Mouse (Mus musculus): ENCODE results near the gene Zfp503. TPM values are rescaled to one million over a fixed set of nuclear protein-coding genes. Genes with fewer than 3 reads are reported as not detected.

Gene Zfp503
- polyA plus RNA-seq, 1 experiment from 2014 or later, result 6.2 TPM

Small RNA genes within 50 kb of the gene (microRNA-seq; reads per million reads assigned to microRNA genes)
- not detected for gene Gm27532

Other genes starting within 250 kb of the Zfp503 start
- 13.1 TPM in 2 replicates for gene Samd8, start 239.1 kb downstream of the Zfp503 start, polyA plus RNA-seq (2014; fragmentation: Nextera tagmentation; extraction: Ambion mirVana)
- gene Dusp13, start 238.4 kb downstream of the Zfp503 start, polyA plus RNA-seq (2014; fragmentation: Nextera tagmentation; extraction: Ambion mirVana), result not detected in 2 replicates
- gene Vdac2, start 164.4 kb downstream of the Zfp503 start, polyA plus RNA-seq (2014; fragmentation: Nextera tagmentation; extraction: Ambion mirVana), result 312 and 315 TPM in 2 replicates
- gene Comtd1, start 140.6 kb downstream of the Zfp503 start, polyA plus RNA-seq (2014; fragmentation: Nextera tagmentation; extraction: Ambion mirVana), result 11.8 and 12.6 TPM in 2 replicates
- gene Lrmda, start 30.1 kb upstream of the Zfp503 start, polyA plus RNA-seq (2014; fragmentation: Nextera tagmentation; extraction: Ambion mirVana), result 0.23 and 0.34 TPM in 2 replicates

All from midbrain, embryonic 11.5 days (tissue).